Mouse (Mus musculus) lung, adult 2 months (tissue): Measurements from ENCODE around the gene Sh3pxd2a.

Source experiments
- CTCF ChIP-seq: fragments of 200-500 bp; IDR thresholded peaks from 2 replicates; pipeline ENCODE4 v1.5.1; 2011; ENCODE audit warnings: mild to moderate bottlenecking, low read length, control low read depth; ENCODE audit not compliant: insufficient read depth
- POLR2A ChIP-seq: fragments of 200-500 bp; IDR thresholded peaks from 2 replicates; pipeline ENCODE4 v1.6.1; 2011; ENCODE audit warnings: low read depth, mild to moderate bottlenecking, control low read depth, low read length, borderline replicate concordance; ENCODE audit errors: extremely low read depth

GRCm38 (mm10) chr19:47327896-47328882, 136.0 kb downstream of the Sh3pxd2a start:
- no peak for TF ChIP-seq POLR2A
- TF ChIP-seq CTCF: no peak
